Comparison of ENCODE assay signal across 9 mouse cellular contexts in the genomic region with DNA sequence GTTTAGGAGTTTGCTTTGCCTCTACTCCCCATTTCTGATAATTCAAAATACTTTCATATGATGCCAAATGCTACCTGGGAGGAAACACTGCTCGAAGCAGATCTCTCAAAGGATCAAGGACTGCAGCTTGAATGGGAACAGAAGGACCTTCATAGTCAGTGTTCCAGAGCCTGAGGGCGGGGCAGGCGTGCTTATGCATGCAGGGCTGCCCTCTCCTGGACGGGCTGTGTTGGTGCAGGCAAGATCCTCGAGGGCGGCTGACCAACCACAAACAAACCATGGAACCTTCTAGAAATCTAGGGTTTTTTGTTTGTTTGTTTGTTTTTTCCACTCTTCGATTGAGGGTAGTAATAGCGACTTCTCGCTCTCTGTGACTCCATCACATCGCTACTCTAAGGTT. TPM values are rescaled to one million over a fixed set of nuclear protein-coding genes. Genes with fewer than 3 reads are reported as not detected.
DNase-seq lines count a peak whose midpoint lies in the region; ATAC-seq lines count a peak whose summit lies in the region.
"Had no signal": no experiment of that assay in that cellular context is flagged by ENCODE, and none has a peak within 500 bp of the region (broad histone marks: within the 10 kb centered on the region; RNA-seq: fewer than 3 reads in every experiment).

No protein-coding gene starts in this region.

- H3K36me3 ChIP-seq in liver, embryonic 13.5 days = 0 out of 2 replicates have a peak, but pooled peaks cover 3% of the 10 kb centered on the region

- H3K9me3 ChIP-seq in liver, embryonic 13.5 days (replicated peaks) = no peaks in the 10 kb centered on the region

- WGBS in liver, embryonic 13.5 days (ENCODE audit: insufficient replicate concordance) = 22% methylated on average over 10 of the region's 10 CpGs

- no peak overlapping the region for H3K27ac ChIP-seq in liver, embryonic 13.5 days

- ATAC-seq in liver, embryonic 13.5 days (ENCODE audit: low read depth) = 0 out of 2 replicates have a peak, but pooled peaks have one; percentile 31

- H3K9ac ChIP-seq in liver, embryonic 13.5 days = no peak overlapping the region

- DNase-seq in 3134 (ENCODE audit: extremely low read depth, insufficient read length, low spot score) = peak; percentile 36
- peak; percentile 67 for DNase-seq in Muller cell, postnatal 12 days (ENCODE audit: inconsistent ontology term)
- DNase-seq in cerebellum, postnatal 10 days = peak; percentile 87 to 88
- peak; percentile 39 to 73 for DNase-seq in gastrocnemius, postnatal 36 days
- peak; percentile 73 for DNase-seq in kidney, adult 9 months
- peak; percentile 48 for DNase-seq in liver, embryonic 13.5 days
- DNase-seq in ovary, postnatal 14 days (ENCODE audit: low spot score) = peak; percentile 74
- peak; percentile 77 for DNase-seq in thymus, postnatal 14 days

- no peak overlapping the region for H3K4me3 ChIP-seq in liver, embryonic 13.5 days (replicated peaks)
- H3K4me3 ChIP-seq: erythroblast, embryonic 14.5 days had no signal

- no peak overlapping the region for H3K4me2 ChIP-seq in liver, embryonic 13.5 days

- H3K27me3 ChIP-seq in liver, embryonic 13.5 days = no peaks in the 10 kb centered on the region

- peaks cover 4% of the 10 kb centered on the region; the same call in 1 of the 2 replicates for H3K4me1 ChIP-seq in liver, embryonic 13.5 days (replicated peaks)

- intact Hi-C loops in gastrocnemius, postnatal 36 days (cut with DNase I) = loop anchor here (1.0 kb wide), 1 partner anchor 193 kb away; no protein-coding TSS in a partner anchor

RNA-seq across cellular contexts. Expression of a gene that starts 32.0 kb away (rescaled TPM):
- not detected for total RNA-seq in gastrocnemius, postnatal 36 days (2021)
- 6.2 and 6.9 TPM in 2 replicates for polyA plus RNA-seq in liver, embryonic 13.5 days (2015; fragmentation: Nextera tagmentation; extraction: Ambion mirVana)
- polyA plus RNA-seq: erythroblast, embryonic 14.5 days had no signal

Comparison
In these comparisons a context has a peak if more than half of its experiments do, and no peak if none do; other contexts are left out.
1. DNase-seq: peak in every context shown above with its lines; median percentile 88 in cerebellum, postnatal 10 days; 77 in thymus, postnatal 14 days; 74 in ovary, postnatal 14 days; 73 in kidney, adult 9 months; 67 in Muller cell, postnatal 12 days; 56 in gastrocnemius, postnatal 36 days; 48 in liver, embryonic 13.5 days; 36 in 3134.